Mouse (Mus musculus) thymus, postnatal 0 days (tissue): ENCODE results near the gene Tctn3. TPM values are rescaled to one million over a fixed set of nuclear protein-coding genes. Genes with fewer than 3 reads are reported as not detected.
"Not testable (repeated sequence)": the region's sequence is repeated elsewhere in the genome, so short reads cannot be mapped to it uniquely, and the experiment has no call there.

Source experiments
- DNase-seq: peaks from one replicate; pipeline ENCODE4 v3.0.0-alpha.2; 2015; ENCODE audit warnings: low spot score
- polyA plus RNA-seq: library from polyadenylated mRNA; unstranded; fragments of >200 nt; fragmentation: Nextera tagmentation; extraction: Ambion mirVana; gene quantifications from 2 replicates; pipeline ENCODE4 v1.2.1, GENCODE M21; 2015

Tctn3 gene
- polyA plus RNA-seq, 1 experiment from 2014 or later, result 4.5 TPM

GRCm38 (mm10) chr19:40561521-40561920, 50.5 kb downstream of the Tctn3 start:
- not testable (repeated sequence) for DNase-seq

DNA sequence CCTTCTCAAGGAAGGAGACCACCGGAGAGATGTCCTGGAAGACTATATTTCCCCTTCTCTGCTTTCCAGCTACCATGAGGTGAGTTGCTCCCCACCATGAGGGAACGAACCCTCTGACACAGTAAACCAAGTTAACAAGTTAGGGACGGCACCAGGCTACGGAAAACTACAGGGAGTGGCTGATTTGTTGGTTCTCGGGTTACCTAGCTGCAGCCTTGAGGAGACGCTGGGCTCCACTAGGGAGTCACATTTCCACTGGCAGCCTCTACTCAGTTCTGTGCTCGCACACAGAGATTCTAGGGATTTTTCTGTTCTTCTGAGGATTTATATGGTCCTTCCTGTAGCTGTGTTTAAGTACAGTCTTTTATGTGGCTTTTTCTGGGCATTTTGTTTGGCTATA, 56.0 kb downstream of the Tctn3 start:
- no peak for DNase-seq

GRCm38 (mm10) chr19:40555136-40555535, 56.9 kb downstream of the Tctn3 start:
- DNase-seq, result no peak

GRCm38 (mm10) chr19:40554343-40554742, 57.7 kb downstream of the Tctn3 start:
- DNase-seq, result no peak

DNA sequence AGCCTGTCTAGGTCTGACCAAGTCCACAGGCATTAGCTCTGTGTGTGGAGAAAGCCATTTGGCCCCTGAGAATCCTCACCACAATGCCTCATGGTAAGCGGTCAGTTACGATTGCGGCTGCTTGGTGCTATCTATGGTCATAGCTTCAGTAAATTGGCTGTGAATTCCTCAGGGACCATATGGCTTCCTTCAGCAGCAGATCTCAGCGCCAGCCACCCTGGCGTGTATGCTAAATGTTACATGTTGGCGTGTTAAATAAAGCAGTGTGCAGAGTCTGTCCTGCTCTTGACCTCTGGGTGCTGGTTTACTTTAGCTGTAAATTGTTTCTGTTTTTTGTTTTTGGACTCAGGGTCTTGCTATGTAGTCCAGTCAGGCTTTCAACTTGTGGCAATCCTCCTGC, 58.2 kb downstream of the Tctn3 start:
- no peak for DNase-seq

DNA sequence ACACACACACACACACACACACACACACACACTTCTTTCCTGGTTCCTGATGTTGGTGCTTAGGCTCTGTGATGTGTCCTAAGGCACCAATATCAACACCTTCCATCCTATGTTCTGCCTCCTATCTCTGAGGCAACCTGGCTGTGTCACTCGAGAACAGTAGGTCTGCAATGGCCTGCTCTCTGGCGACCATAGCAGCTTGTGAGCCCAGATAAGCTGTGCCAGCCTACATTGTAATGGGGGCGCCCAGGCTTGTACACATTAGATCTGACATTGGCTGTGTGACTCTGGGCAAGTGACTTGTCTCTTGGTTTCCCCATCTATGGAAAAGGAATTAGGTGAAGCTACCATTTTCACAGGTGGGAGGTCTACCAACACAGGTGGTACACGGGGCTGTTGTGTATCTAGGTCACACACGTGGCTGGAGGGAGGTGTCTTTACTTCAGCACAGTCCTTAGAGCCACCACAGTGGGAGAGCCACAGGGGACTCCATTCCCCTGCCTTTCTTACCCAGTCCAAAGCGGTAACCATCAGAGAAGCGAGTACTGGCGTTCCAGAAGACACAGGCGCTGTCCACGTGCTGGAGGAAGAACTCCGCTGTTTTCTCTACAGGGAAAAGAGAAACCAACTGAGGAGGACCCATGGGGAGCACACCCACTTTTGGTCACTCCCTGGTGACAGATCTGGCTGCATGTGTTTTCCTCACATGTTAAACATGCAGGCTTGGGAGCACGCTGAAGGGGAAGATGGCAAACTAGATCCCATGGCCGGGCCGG, 58.8 kb downstream of the Tctn3 start:
- DNase-seq, result no peak

GRCm38 (mm10) chr19:40549516-40550135, 62.4 kb downstream of the Tctn3 start:
- no peak for DNase-seq

GRCm38 (mm10) chr19:40548796-40549515, 63.1 kb downstream of the Tctn3 start:
- DNase-seq, result no peak

- no peak for DNase-seq
Observed at GRCm38 (mm10) chr19:40548386-40548785, 63.6 kb downstream of the Tctn3 start.

Other genes starting within 250 kb of the Tctn3 start
- gene Sorbs1, start 98.5 kb downstream of the Tctn3 start, polyA plus RNA-seq, result 15.8 and 16.1 TPM in 2 replicates
- gene Aldh18a1, start 23.8 kb downstream of the Tctn3 start, polyA plus RNA-seq, result 28.2 and 36.1 TPM in 2 replicates
- gene Entpd1, start 133 bp upstream of the Tctn3 start, polyA plus RNA-seq, result 6.6 and 7.4 TPM in 2 replicates
- gene Cc2d2b, start 136.5 kb upstream of the Tctn3 start, polyA plus RNA-seq, result 0.10 TPM in 1 of 2 replicates, not detected in the other
- 7.6 and 8.7 TPM in 2 replicates for gene Ccnj, start 219.0 kb upstream of the Tctn3 start, polyA plus RNA-seq